Mouse (Mus musculus) testis, postnatal 10 days (tissue): ENCODE results near the gene AI467606.

Experiments used
- DNase-seq: peaks from one replicate; pipeline ENCODE4 v3.0.0; 2021; ENCODE audit warnings: low spot score

AI467606 gene

GRCm38 (mm10) chr7:127121061-127121910, 30.1 kb downstream of the AI467606 start:
- DNase-seq: no peak

- no peak for DNase-seq
These were observed 30.7 kb downstream of the AI467606 start, which contains the start of gene Qprt for GRCm38 (mm10) chr7:127121911-127122270. Gene Qprt (minus strand): TSS chr7:127122226.

- no peak for DNase-seq
These were observed 38.5 kb downstream of the AI467606 start for GRCm38 (mm10) chr7:127129638-127130037.

- no peak for DNase-seq
These were observed 42.0 kb downstream of the AI467606 start for GRCm38 (mm10) chr7:127133125-127133524.

- no peak for DNase-seq
These were observed 43.8 kb downstream of the AI467606 start for GRCm38 (mm10) chr7:127134821-127135447.

- no peak for DNase-seq
These were observed 45.3 kb downstream of the AI467606 start for GRCm38 (mm10) chr7:127136181-127137071.

GRCm38 (mm10) chr7:127137262-127138017, 46.3 kb downstream of the AI467606 start, which contains the start of gene Spn:
Gene Spn (minus strand): TSS chr7:127137823.
- no peak for DNase-seq

GRCm38 (mm10) chr7:127139100-127139499, 47.9 kb downstream of the AI467606 start:
- no peak for DNase-seq

GRCm38 (mm10) chr7:127139562-127139961, 48.4 kb downstream of the AI467606 start:
- DNase-seq: no peak

- DNase-seq: no peak
These were observed 49.7 kb downstream of the AI467606 start for GRCm38 (mm10) chr7:127140623-127141404.

- DNase-seq: no peak
These were observed 51.1 kb downstream of the AI467606 start for GRCm38 (mm10) chr7:127142214-127142613.

GRCm38 (mm10) chr7:127142666-127143065, 51.5 kb downstream of the AI467606 start:
- no peak for DNase-seq
